Mouse (Mus musculus) common myeloid progenitor, adult 5-6 weeks (primary cell): ENCODE measurements around the gene Krtap24-1. TPM values are rescaled to one million over a fixed set of nuclear protein-coding genes. Genes with fewer than 3 reads are reported as not detected.

Experiments
- ATAC-seq: replicated peaks from 2 replicates; pipeline ENCODE4 v1.8.0; 2016; ENCODE audit warnings: low read depth, mild to moderate bottlenecking, moderate TSS enrichment, inconsistent platforms; ENCODE audit not compliant: poor library complexity, severe bottlenecking
- total RNA-seq: library from RNA; stranded (forward); fragments of 200-1000, 187-1606 nt; gene quantifications from 2 replicates; pipeline ENCODE4 v1.2.3, GENCODE M21; 2017

Krtap24-1 gene
- total RNA-seq = not detected in 2 replicates

- ATAC-seq = no peak
Measured at GRCm38 (mm10) chr16:88611922-88612321, at the start of gene Krtap24-1. TSS of gene Krtap24-1 (minus strand) at chr16:88612279.

DNA sequence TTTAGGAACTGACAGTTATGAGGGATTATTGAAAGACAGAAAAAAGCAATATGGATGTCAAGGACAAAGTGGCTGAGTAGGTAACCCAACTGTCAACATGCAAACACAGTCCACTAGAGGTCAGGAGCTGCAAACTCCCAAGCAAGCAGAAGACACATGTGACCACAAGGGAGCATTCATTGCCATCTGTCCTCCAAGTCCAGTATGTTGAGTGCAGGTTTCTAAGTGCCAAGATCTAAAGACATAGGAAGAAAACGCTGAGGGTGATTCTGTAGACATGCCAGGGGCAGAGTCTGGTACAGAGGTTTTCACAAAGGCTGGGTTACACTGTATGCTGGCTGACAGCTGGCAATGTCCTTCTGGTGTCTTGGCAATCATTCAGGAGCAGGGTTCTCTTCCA is 45.3 kb upstream of the Krtap24-1 start:
- ATAC-seq = no peak

DNA sequence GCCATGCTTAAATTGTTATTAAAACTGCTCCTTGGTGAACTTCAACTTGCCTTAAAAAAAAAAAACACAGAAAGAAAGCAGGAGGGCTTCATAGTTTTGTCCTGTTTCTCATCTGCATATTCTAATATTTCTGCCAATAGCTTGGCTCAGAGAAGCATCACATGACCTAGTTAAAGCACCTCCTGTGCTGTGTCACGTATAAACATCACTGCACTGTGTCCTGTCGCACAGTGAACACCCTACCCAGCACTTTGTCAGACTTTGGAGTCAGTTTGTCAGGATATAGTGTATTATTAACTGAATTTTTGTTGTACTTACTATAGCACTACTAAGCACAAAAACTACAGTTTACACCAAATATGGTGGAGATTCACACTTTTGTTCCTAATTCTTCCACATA is 39.9 kb upstream of the Krtap24-1 start:
- no peak for ATAC-seq

GRCm38 (mm10) chr16:88651082-88651481 is 39.0 kb upstream of the Krtap24-1 start:
- no peak for ATAC-seq

DNA sequence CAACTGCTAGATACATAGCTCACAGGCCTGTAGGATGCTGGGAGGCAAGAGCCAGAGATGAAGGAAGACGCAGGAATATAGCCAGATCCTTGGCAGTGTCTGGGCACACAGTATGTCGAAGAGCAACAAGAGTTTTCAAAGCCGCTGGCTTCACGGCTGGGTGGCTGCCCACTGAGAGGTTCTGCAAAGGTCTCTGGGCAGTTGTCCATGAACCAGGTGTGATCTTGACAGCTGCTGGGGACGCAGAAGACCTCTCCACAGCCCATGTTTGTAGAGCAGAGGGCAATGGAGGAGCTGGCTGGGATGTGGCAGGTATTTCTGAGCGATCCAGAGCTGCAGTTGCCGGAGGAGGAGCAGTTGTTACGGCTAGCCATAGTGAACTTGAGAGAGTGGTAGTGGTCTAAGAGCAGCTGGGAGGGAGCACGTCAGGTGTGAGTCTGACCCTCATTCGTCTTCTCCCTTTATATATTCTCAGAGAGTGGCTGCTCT is 35.3 kb upstream of the Krtap24-1 start, which contains the start of gene Krtap26-1:
Gene Krtap26-1, minus strand, starts transcription at position 439 of the 489 bp plus-strand sequence.
- no peak for ATAC-seq

DNA sequence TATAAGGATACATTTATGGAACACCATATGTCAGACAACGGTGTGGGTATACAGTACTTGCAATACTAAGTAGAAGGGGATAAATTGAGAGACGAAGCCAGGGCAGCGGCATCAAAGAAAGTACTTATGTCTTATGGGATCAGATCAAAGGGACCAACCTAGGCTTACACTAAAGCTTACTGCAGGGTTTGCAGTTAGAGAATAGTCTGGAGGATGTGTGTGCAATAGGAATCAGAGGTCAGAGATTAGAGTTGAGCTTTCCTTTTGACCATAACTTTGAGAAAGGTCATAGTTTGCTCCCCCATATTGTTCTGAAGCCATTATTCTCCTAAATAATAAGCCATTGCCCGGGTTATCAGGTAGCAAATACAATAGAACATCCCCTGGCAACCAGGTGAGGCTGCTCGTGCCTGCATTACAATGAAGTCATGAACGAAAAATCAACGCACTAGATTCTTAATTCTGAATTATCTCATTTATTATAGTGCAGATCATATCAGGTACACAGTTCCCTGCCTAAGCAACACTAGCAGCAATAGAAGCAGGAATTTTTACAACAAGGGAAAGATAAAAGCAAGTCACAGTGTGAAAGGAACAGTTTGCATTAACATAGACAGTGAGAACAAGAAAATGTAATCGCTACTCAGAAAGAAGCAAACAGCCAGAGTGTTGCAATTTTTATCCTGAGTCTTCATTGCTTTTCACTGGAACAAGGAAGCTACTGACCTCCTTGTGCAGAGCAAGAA is 34.5 kb upstream of the Krtap24-1 start:
- no peak for ATAC-seq

GRCm38 (mm10) chr16:88640053-88640452 is 28.0 kb upstream of the Krtap24-1 start:
- no peak for ATAC-seq

DNA sequence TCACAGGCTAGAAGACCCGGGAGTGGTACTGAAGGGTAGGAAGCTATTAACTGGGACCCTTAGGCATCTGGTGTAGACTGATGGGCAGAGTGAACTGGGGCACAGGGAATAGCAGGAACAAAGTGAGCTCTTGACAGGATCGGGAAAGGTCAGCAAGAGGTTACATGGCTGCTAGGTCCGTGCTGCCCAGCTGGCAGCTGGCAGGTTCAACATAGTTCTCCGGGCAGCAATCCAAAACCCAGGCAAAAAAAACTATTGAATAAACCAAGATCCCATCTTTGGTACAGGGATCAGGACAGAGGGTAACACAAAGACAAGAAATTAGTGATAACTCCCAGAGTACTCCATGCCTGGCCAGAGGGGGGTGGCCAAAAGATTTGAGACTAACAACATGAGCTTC is 23.1 kb upstream of the Krtap24-1 start:
- no peak for ATAC-seq

DNA sequence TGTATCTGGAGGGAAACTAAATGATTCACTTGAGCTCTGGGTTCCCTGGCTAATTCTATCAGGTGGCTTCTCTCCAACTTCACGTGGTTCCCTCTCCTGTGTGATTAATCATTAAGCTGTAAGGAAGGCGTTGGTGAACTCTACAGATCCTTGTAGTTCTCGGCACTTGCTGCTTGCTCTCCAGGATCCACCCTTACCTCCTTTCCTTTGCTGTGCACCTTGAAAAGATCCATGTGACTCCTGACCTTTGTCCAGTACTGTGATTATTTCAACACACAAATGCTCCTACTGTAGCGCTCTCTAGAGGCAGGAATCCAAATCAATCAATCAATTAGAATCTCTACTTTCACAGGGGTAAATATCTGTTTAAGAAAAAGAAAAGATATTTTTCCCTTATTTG is 19.4 kb upstream of the Krtap24-1 start:
- ATAC-seq = no peak

GRCm38 (mm10) chr16:88627566-88627965 is 15.5 kb upstream of the Krtap24-1 start, which contains the start of gene 2310079G19Rik:
TSS of gene 2310079G19Rik (minus strand) at chr16:88627666.
- no peak for ATAC-seq

GRCm38 (mm10) chr16:88612712-88613111 is 633 bp upstream of the Krtap24-1 start:
- no peak for ATAC-seq

- no peak for ATAC-seq
Measured at GRCm38 (mm10) chr16:88604570-88604969, 7.5 kb downstream of the Krtap24-1 start.

- no peak for ATAC-seq
Measured at GRCm38 (mm10) chr16:88602464-88602863, 9.6 kb downstream of the Krtap24-1 start.

DNA sequence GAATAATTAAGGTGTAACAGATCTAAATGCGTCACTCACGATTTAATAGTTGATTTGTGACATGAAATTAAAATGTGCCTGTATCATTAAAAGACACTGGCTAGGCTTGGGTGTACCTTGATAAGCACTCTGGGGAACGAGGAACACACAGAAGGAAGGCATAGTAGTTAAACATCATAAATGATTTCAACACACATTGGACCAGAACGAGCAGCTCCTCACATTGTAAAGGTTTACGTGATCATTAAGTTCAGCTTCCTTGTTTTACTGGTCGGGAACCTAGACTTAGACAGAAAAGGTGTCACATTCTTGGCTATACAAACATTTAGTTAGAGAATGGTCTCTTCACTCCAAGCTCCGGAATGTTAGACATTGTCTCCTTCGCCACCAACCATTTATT is 11.8 kb downstream of the Krtap24-1 start:
- ATAC-seq = no peak

GRCm38 (mm10) chr16:88599504-88600237 is 12.4 kb downstream of the Krtap24-1 start:
- ATAC-seq = no peak

DNA sequence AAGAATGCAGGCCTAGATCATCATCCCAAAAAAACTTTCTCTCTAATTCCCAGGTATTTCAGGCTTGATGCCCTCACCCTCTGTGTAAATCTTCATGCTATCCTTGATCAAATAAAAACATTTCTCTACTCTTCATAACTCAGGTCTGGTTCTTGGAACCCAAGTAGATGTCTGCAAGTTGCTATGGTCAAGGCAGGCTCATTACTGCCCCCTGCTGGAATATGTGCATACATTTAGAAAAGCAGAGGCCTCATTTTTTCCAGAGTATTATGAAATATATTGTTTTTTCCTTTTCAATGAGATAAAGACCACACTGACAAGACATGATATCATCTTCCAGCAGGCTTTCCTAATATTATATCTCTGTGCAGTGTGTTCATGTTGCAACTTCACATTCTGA is 19.3 kb downstream of the Krtap24-1 start:
- no peak for ATAC-seq

DNA sequence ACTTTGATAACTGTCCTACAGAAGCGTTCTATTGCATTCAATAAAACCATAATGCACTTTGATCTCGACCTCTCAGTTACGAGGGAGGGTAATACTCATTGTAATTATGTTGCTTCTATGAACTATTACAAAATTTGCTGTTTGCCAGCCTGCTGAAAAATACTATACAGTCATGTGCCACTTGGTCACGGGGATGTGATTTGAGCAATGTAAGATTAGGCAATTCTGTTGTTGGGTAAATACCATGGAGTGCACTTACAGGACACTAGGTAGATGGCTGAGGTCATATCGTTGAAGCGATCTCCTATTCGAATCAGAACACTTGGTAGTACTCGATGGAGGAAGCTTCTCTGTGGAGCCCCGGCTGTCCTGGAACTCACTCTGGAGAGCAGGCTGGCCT is 28.7 kb downstream of the Krtap24-1 start:
- ATAC-seq = no peak

DNA sequence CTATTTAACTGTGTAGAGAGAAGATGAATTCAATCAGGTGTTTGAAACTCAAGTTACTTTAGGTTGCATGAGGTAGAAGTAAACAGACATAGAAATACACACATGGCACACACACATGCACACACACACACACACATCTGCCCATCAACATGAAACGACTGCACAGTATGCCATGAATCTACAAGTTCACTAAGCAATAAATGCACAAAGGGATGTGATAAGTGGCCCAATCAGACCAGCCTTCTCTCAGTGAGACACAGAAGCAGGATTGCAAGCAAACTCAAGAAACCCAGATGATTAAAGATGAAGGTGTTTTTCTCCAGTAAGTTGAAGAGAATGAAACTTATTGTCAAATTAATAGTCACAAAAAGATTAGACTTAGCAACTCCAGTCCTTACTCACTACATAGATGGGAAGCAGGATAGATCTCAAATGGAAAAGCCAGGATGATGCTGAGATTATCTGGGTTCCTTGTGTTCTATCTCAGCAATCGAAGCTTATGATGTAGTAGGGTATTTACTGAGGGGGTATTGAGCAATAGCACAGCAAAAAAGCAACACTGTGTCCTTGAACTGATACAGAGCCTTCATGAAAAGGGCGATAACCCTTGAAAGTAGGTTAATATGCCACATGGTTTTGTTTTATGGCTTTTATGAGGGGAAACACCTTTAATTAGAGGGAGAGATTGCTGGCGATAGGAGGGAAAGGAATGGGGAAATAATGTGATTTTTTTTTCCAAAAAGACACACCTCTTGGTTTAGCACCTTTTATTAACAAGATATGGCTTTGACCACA is 36.0 kb downstream of the Krtap24-1 start:
- no peak for ATAC-seq

GRCm38 (mm10) chr16:88572904-88573404 is 39.1 kb downstream of the Krtap24-1 start:
- ATAC-seq = no peak

DNA sequence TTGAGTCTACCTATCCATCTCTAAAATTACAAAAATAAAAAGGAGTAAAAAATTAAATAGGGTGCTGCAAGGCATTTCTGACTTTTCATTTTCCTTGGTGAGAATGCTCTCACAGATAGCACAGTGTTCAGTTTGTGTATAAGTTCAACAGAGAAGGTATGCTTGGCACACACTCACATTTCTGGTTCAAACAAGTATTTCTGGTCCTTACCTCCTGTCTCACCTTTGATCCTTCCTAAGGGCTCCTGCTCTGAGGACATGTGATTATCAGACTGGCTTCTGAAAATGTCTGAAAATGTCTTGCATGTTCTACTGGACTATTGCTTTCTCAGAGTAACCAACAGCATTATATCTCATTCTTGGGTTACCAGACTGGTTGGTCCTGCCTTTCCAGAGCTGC is 41.9 kb downstream of the Krtap24-1 start:
- no peak for ATAC-seq
